Mouse (Mus musculus) cerebellum, adult 2 months (tissue): ENCODE results near the gene Flywch2.

Experiments
- CTCF ChIP-seq: fragments of 200-500 bp; IDR thresholded peaks from 2 replicates; pipeline ENCODE4 v1.5.1; 2011; ENCODE audit warnings: low read depth, mild to moderate bottlenecking, control low read depth, low read length, moderate library complexity, borderline replicate concordance; ENCODE audit not compliant: insufficient read depth
- POLR2A ChIP-seq: fragments of 200-500 bp; IDR thresholded peaks from 2 replicates; pipeline ENCODE4 v1.6.1; 2011; ENCODE audit warnings: low read length, control low read depth, borderline replicate concordance; ENCODE audit not compliant: insufficient read depth

GRCm38 (mm10) chr17:23815641-23816040 is 29.8 kb upstream of the Flywch2 start:
- TF ChIP-seq CTCF (no peak), POLR2A (no peak)
